Mouse (Mus musculus) G1E (cell line): Measurements from ENCODE around the gene Rps11.

Experiments
- CTCF ChIP-seq: IDR thresholded peaks from 2 replicates; pipeline ENCODE4 v1.5.1; 2012; ENCODE audit warnings: low read depth, low read length, inconsistent platforms, mixed read lengths
- GATA1 ChIP-seq: IDR thresholded peaks from 2 replicates; pipeline ENCODE4 v1.6.1; 2012; ENCODE audit warnings: borderline replicate concordance, low read length, inconsistent platforms, mixed read lengths
- POLR2AphosphoS5 ChIP-seq: IDR thresholded peaks from 2 replicates; pipeline ENCODE4 v1.6.1; 2012; ENCODE audit warnings: low read depth, low read length, inconsistent platforms; ENCODE audit not compliant: insufficient replicate concordance
- TAL1 ChIP-seq: conservative IDR thresholded peaks from 2 replicates; pipeline ENCODE4 v1.6.1; 2012; ENCODE audit warnings: low read depth, low read length, inconsistent platforms, mixed read lengths

DNA sequence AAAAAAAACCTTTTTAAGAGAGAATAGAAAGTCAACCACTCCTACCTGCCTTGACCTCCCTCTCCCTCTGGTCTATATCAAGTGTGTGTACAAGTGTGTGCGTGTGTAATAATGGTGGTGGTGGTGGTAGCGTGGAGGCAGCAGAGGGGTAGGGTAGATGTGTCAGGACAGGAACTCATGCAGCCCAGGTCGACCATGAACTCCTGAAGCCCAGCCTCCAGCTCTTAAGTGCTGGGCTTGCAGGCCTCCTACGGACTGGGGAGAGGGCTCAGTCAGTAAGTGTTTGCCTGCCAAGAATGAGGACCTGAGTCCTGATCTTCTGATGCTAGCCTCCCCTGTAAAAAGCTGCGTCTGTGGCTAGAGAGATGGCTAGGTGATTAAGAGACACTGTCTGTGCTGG is 19.3 kb downstream of the Rps11 start:
- no peak for TF ChIP-seq CTCF
- TF ChIP-seq POLR2AphosphoS5, result no peak
- TF ChIP-seq TAL1, result no peak
- no peak for TF ChIP-seq GATA1
